Mouse (Mus musculus) heart, adult 8-10 months (tissue): ENCODE results near the gene Nrip2. TPM values are rescaled to one million over a fixed set of nuclear protein-coding genes. Genes with fewer than 3 reads are reported as not detected.

Experiments used
- DNase-seq: peaks from one replicate; pipeline ENCODE4 v3.0.0; 2022; ENCODE audit warnings: low spot score
- total RNA-seq, 4 experiments: library from RNA; stranded (reverse); gene quantifications; 2 replicates each; pipeline ENCODE4 v1.2.4; 2022

The Nrip2 gene
- total RNA-seq, 4 experiments from 2014 or later = 1.1 to 1.8 (median 1.3) TPM

GRCm38 (mm10) chr6:128437288-128437687 lies 38.2 kb downstream of the Nrip2 start:
- DNase-seq = no peak

GRCm38 (mm10) chr6:128437731-128438316 lies 38.7 kb downstream of the Nrip2 start:
- DNase-seq = no peak

GRCm38 (mm10) chr6:128438317-128438870 lies 39.3 kb downstream of the Nrip2 start, which contains the start of gene Fkbp4:
Gene Fkbp4 (minus strand): TSS chr6:128438677.
- DNase-seq = peak; percentile 91

GRCm38 (mm10) chr6:128438871-128439341 lies 39.8 kb downstream of the Nrip2 start:
- no peak for DNase-seq

- no peak for DNase-seq
These were observed 41.1 kb downstream of the Nrip2 start for GRCm38 (mm10) chr6:128440238-128440637.

- DNase-seq = peak; percentile 70
These were observed 46.9 kb downstream of the Nrip2 start for GRCm38 (mm10) chr6:128445761-128446535.

GRCm38 (mm10) chr6:128447063-128447462 lies 48.0 kb downstream of the Nrip2 start:
- DNase-seq = no peak

- no peak for DNase-seq
These were observed 56.9 kb downstream of the Nrip2 start for GRCm38 (mm10) chr6:128455835-128456605.

- DNase-seq = no peak
These were observed 58.1 kb downstream of the Nrip2 start for GRCm38 (mm10) chr6:128457186-128457585.

- no peak for DNase-seq
These were observed 61.2 kb downstream of the Nrip2 start for GRCm38 (mm10) chr6:128460321-128460720.

- no peak for DNase-seq
These were observed 61.8 kb downstream of the Nrip2 start for GRCm38 (mm10) chr6:128460729-128461503.

GRCm38 (mm10) chr6:128461606-128462005 lies 62.5 kb downstream of the Nrip2 start:
- DNase-seq = no peak

- DNase-seq = no peak
These were observed 65.9 kb downstream of the Nrip2 start for GRCm38 (mm10) chr6:128464996-128465395.

Other genes with a start within 250 kb of the Nrip2 start
- gene Tead4, start 98.5 kb upstream of the Nrip2 start, total RNA-seq = 1 to 10 TPM; 2.0 to 4.0 (median 3.1) TPM
- gene Tulp3, start 43.4 kb upstream of the Nrip2 start, total RNA-seq = 1 to 10 TPM; 6.6 to 9.9 (median 7.8) TPM
- gene Rhno1, start 36.4 kb upstream of the Nrip2 start, total RNA-seq = 10 to 100 TPM in 3 of 4 experiments, 1 to 10 TPM in 1; 9.4 to 12.5 (median 10.8) TPM
- gene Foxm1, start 36.3 kb upstream of the Nrip2 start, total RNA-seq = under 1 TPM; 0.25 to 0.76 (median 0.49) TPM
- gene Tex52, start 23.8 kb upstream of the Nrip2 start, total RNA-seq = not detected
- not detected for gene Gm44596, start 23.8 kb upstream of the Nrip2 start, total RNA-seq
- gene Itfg2, start 25.6 kb downstream of the Nrip2 start, total RNA-seq = 10 to 100 TPM; 16.0 to 20.0 (median 16.9) TPM
- 100 to 1,000 TPM; 337 to 380 (median 365) TPM for gene Fkbp4, start 39.4 kb downstream of the Nrip2 start, total RNA-seq
- gene Pzp, start 127.4 kb downstream of the Nrip2 start, total RNA-seq = 1 to 10 TPM; 2.2 to 3.6 (median 2.7) TPM
- under 1 TPM in 1 of 4 experiments, not detected in 3; 0.14 TPM for gene A2ml1, start 182.3 kb downstream of the Nrip2 start, total RNA-seq
- not detected for gene Klrb1a, start 224.2 kb downstream of the Nrip2 start, total RNA-seq